Mouse (Mus musculus): ENCODE measurements around the gene Olfr1042.

DNA sequence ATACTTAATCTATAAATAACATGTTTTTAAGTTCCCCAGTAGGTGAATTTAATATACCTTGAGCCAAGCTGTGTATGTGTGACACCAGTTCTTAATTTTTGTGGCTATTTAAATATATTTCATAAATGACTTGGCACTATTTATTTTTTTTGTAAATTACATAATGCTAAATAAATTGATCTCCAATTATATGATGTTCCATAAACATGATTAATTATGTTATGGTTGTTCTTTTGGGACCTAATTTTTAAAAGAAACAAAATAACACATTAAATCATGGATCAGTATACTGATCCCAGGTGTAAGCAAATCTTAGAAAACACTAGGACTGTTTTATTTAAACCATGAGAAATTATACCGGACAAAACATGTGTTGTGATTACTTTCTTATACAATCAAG is 25.8 kb downstream of the Olfr1042 start, which contains the start of gene Olfr1039:
- TF ChIP-seq CTCF (IDR thresholded peaks at IDR 0.05; ENCODE audit: borderline replicate concordance, insufficient read depth, low read depth, low read length): no peak
- TF ChIP-seq POLR2A (IDR thresholded peaks at IDR 0.05; ENCODE audit: borderline replicate concordance, insufficient read depth, low read length): no peak

All from cerebellum, adult 2 months (tissue).